Mouse (Mus musculus): ENCODE measurements around the gene Cluh. TPM values are rescaled to one million over a fixed set of nuclear protein-coding genes. Genes with fewer than 3 reads are reported as not detected.

Cluh gene
- polyA plus RNA-seq (2012; ENCODE audit: low replicate concordance): 25.4 and 26.6 TPM in 2 replicates

GRCm38 (mm10) chr11:74649095-74649646 is at the start of gene Cluh:
Gene Cluh, plus strand, starts transcription at chr11:74649495.

GRCm38 (mm10) chr11:74610545-74611176 is 38.6 kb upstream of the Cluh start, which contains the start of gene Rap1gap2:
Gene Rap1gap2, minus strand, starts transcription at chr11:74610915.

DNA sequence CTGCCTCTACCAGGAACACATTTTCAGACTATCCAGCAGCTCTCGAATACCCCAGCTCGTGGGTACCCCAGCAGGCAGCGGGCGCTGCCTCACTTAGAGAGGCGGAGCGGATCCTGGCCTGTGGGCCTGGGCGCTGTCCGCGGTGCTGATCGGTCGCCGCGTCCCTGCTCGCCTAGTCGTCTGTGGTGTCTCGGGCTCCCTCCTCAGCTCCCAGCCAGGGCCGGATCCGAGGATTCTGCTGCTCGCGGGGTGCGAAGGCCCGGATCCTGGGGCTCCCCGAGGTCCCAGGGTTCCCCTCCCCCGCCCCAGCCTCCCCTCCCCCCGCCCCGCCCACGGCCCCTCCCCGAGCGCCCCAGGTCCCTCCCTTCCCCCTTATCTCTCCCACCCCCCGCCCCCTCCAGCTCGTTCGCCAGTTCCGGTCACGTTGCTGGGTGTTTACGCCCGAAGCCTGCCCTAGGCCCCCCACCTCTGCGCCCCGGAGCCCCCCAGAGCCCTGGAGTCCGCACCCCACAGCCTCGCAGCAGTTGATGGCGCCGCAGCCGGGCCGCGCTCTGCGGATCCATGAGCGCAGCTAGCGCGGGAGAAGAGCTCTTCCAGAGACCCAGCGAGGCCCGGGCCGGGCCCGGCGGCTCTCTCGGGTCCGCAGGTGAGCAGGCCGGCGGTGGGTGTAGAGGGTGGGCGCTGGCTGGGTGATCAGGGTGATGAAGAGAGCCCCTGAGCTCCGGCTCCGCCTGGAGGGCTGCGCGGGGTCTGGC is 29.9 kb upstream of the Cluh start, which contains the start of gene Ccdc92b:
Gene Ccdc92b (plus strand): TSS at position 405 of the 755 bp plus-strand sequence.

Other genes with a start within 250 kb of the Cluh start
- gene Rap1gap2, start 38.6 kb upstream of the Cluh start, polyA plus RNA-seq (2012; ENCODE audit: low replicate concordance): 13.6 and 44.1 TPM in 2 replicates
- 0.17 and 0.52 TPM in 2 replicates for gene Ccdc92b, start 29.9 kb upstream of the Cluh start, polyA plus RNA-seq (2012; ENCODE audit: low replicate concordance)
- 8.9 and 12.1 TPM in 2 replicates for gene Pafah1b1, start 75.2 kb downstream of the Cluh start, polyA plus RNA-seq (2012; ENCODE audit: low replicate concordance)
- gene Mettl16, start 121.3 kb downstream of the Cluh start, polyA plus RNA-seq (2012; ENCODE audit: low replicate concordance): 5.3 and 14.5 TPM in 2 replicates
- 148 and 345 TPM in 2 replicates for gene Mnt, start 181.4 kb downstream of the Cluh start, polyA plus RNA-seq (2012; ENCODE audit: low replicate concordance)
- 5.0 and 8.0 TPM in 2 replicates for gene Sgsm2, start 247.6 kb downstream of the Cluh start, polyA plus RNA-seq (2012; ENCODE audit: low replicate concordance)
- gene Tsr1, start 248.6 kb downstream of the Cluh start, polyA plus RNA-seq (2012; ENCODE audit: low replicate concordance): 11.3 and 15.7 TPM in 2 replicates

Data from hematopoietic multipotent progenitor cell, adult 10-12 weeks (in vitro differentiated cells).